Mouse (Mus musculus) forebrain, embryonic 14.5 days (tissue): ENCODE measurements at regions not wholly inside any gene's neighbourhood (a gene's known extent, or its start where the extent isn't known, plus 50 kb on each side); places are given as distances from the start of the nearest gene placed in this dataset.

Experiments used
- ATAC-seq: fragments of 200-750 bp; cut with Nextera tagmentation; 2 replicates; pipeline ENCODE4 v1.8.0; 2017; ENCODE audit warnings: mild to moderate bottlenecking, moderate library complexity
- DNase-seq: peaks from one replicate; pipeline ENCODE4 v3.0.0-alpha.2; 2015; ENCODE audit warnings: low spot score
- H3K27ac ChIP-seq: fragments of 300-500 bp; sonication (generic); 2 replicates; pipeline ENCODE4 v1.5.1; 2014; ENCODE audit warnings: low read depth, mild to moderate bottlenecking, control low read depth, low read length, moderate library complexity
- H3K27me3 ChIP-seq: fragments of 300-500 bp; sonication (generic); replicated peaks from 2 replicates; pipeline ENCODE4 v1.6.1; 2014; ENCODE audit warnings: low read length, control low read depth, mixed read lengths; ENCODE audit not compliant: control insufficient read depth, insufficient read depth
- H3K36me3 ChIP-seq: fragments of 300-500 bp; sonication (generic); 2 replicates; pipeline ENCODE4 v1.6.1; 2014; ENCODE audit warnings: low read length, control low read depth; ENCODE audit not compliant: control insufficient read depth, insufficient read depth
- H3K4me1 ChIP-seq: fragments of 300-500 bp; sonication (generic); 2 replicates; pipeline ENCODE4 v1.6.1; 2014; ENCODE audit warnings: antibody characterized with exemption, low read length, control low read depth; ENCODE audit not compliant: control insufficient read depth, insufficient read depth
- H3K4me2 ChIP-seq: fragments of 300-500 bp; sonication (generic); 2 replicates; pipeline ENCODE4 v1.6.1; 2014; ENCODE audit warnings: mild to moderate bottlenecking, control low read depth, low read length
- H3K4me3 ChIP-seq: fragments of 300-500 bp; sonication (generic); 2 replicates; pipeline ENCODE4 v1.5.1; 2014; ENCODE audit warnings: low read depth, low read length, control low read depth
- H3K9ac ChIP-seq: fragments of 300-500 bp; sonication (generic); 2 replicates; pipeline ENCODE4 v1.6.1; 2014; ENCODE audit warnings: mild to moderate bottlenecking, low read length, control low read depth, moderate library complexity
- H3K9me3 ChIP-seq: fragments of 300-500 bp; sonication (generic); replicated peaks from 2 replicates; pipeline ENCODE4 v1.6.1; 2016; ENCODE audit warnings: low read length, control low read depth, mixed read lengths; ENCODE audit not compliant: control insufficient read depth
- WGBS: fragments of 180-500 bp; shearing (Covaris S2); extraction: QIAGEN DNeasy Blood & Tissue Kit; methylation state at CpG from one replicate; pipeline ENCODE4 v1.1.7; 2014; 5-methylcytosine and 5-hydroxymethylcytosine counted together

DNA sequence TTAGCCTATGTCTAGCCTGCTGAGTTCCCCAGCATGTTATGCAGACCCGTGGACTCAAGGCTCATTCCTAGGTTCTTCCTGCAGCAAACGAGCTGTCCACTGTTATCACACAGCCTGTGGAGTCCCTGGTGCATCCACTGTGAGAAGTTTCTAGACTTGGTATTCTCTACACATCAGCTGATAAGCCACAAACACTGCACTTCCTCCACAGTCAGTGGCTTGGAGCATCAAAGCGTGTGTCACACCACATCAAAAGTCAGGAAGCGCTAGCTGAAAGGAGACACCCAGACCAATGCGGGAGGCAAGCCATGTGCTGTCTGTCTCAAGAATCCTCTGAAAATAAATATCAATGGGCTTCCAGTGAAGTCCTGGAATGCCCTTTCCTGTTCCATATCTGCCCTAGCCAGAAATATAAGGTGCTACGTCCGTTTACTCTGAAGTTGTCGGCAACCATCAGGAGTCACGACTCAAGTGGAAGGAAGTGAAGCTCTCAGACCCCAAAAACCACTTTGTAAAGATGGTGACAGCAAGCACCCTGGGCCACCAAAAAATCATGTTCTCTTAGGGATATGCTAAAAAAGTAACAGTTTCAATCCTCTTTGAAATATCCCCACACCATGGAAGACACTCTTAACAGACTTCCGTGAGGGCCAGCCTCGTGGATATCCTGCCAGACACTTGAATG lies 227.7 kb downstream of the Adgrl2 start:
- no peaks in the 10 kb centered on the region for H3K27me3 ChIP-seq
- H3K36me3 ChIP-seq = no peaks in the 10 kb centered on the region
- H3K9me3 ChIP-seq = no peaks in the 10 kb centered on the region
- DNase-seq (no peak), ATAC-seq (no peak)
- no peak overlapping the region for H3K9ac ChIP-seq
- H3K27ac ChIP-seq = no peak overlapping the region
- 83% methylated on average over 11 of the region's 11 CpGs for whole genome bisulfite sequencing
- no peak overlapping the region for H3K4me3 ChIP-seq
- no peak overlapping the region for H3K4me2 ChIP-seq
- H3K4me1 ChIP-seq = no peaks in the 10 kb centered on the region

DNA sequence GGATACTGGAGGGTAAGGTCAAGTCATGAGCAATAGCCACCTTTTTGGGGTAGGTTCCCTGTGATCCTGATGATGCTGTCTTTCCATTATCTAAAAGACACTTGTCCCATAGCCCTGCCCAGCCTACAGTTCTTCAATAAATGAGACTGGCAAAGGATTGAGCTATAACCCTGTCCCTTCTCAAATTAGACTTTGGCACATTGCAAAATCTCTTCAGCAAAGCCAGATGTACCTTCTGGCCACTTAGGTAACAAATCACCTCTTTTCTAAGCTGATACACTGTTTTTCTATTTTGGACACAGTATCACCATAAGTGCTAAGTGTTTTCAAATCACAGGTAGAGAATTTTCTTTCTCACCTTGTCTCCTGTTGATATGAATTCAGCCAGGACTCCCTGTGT lies 228.8 kb downstream of the Adgrl2 start:
- Histone ChIP-seq H3K9ac (no peak overlapping the region), H3K27ac (no peak overlapping the region), H3K4me2 (no peak overlapping the region), H3K4me3 (no peak overlapping the region), H3K4me1 (no peaks in the 10 kb centered on the region), H3K9me3 (no peaks in the 10 kb centered on the region), H3K36me3 (no peaks in the 10 kb centered on the region), H3K27me3 (no peaks in the 10 kb centered on the region)
- ATAC-seq = no peak
- no peak for DNase-seq

DNA sequence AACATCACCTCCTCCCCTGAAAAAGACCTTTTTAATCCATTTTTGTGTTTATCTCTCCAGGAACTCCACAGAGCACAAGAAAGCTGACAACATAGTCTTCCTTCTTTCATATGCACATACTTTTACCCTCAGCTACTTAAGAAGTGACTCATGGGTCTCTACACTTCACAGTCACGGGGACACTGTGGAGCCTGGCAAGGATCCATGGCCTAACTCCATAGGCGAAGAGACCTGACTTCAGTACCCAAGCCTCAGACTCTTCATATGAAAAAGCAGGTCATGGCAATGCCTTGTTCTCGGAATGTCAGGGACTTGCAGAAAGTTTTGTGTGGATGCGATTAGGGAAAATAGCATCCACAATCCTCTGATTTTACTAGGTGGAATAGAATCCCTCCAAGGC lies 230.9 kb downstream of the Adgrl2 start:
- Histone ChIP-seq H3K9ac (no peak overlapping the region), H3K4me3 (no peak overlapping the region), H3K36me3 (no peaks in the 10 kb centered on the region), H3K4me1 (no peaks in the 10 kb centered on the region), H3K27ac (no peak overlapping the region), H3K4me2 (no peak overlapping the region), H3K9me3 (no peaks in the 10 kb centered on the region), H3K27me3 (no peaks in the 10 kb centered on the region)
- ATAC-seq (no peak), DNase-seq (no peak)
- 92% methylated on average over 4 of the region's 4 CpGs for WGBS

DNA sequence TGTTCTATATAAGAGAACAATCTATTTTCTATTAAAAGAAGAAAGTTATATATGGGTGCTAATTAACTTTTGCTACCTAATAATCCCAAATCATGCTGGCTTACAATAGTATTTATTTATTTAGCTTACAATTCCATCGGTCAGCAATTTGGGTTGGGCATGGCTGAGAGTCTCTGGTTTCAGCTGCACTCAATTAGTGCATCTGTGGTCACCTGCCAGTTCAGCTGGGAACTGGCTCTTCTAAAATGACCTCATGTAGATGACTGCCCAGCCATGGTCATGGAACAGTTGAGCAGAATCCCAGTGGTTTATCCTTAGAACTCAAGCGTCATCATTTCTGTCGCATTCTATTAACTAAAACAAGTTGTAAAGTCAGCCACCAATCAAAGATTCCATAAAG lies 244.1 kb downstream of the Adgrl2 start:
- no peaks in the 10 kb centered on the region for H3K27me3 ChIP-seq
- DNase-seq (no peak), ATAC-seq (no peak)
- H3K4me3 ChIP-seq = no peak overlapping the region
- H3K27ac ChIP-seq = no peak overlapping the region
- no peaks in the 10 kb centered on the region for H3K4me1 ChIP-seq
- 93% methylated on average over 3 of the region's 3 CpGs for WGBS
- H3K9me3 ChIP-seq = no peaks in the 10 kb centered on the region
- H3K4me2 ChIP-seq = no peak overlapping the region
- no peak overlapping the region for H3K9ac ChIP-seq
- no peaks in the 10 kb centered on the region for H3K36me3 ChIP-seq

DNA sequence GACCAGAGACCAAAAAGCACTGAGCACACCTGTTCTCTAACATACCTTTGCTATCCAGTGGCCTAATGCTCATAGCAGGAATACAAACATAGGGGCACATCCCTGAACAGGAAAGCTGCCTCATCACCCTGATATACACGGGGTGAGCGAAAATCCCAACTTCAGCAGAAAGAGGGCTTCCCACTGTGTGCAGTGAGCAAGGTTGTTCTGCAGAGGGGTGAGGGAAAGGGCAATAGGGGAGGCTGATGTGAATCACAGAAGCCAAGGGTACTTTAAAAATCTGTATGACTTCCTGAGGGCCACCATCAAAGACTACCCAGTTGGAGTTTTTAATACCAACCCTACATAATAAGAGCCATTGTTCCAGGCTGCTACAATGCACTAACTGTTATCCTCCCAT lies 245.7 kb downstream of the Adgrl2 start:
- H3K4me1 ChIP-seq = no peaks in the 10 kb centered on the region
- no peak overlapping the region for H3K4me3 ChIP-seq
- no peak overlapping the region for H3K4me2 ChIP-seq
- ATAC-seq = no peak
- no peaks in the 10 kb centered on the region for H3K9me3 ChIP-seq
- 32% methylated on average over 2 of the region's 2 CpGs for WGBS
- no peak overlapping the region for H3K27ac ChIP-seq
- no peak overlapping the region for H3K9ac ChIP-seq
- no peaks in the 10 kb centered on the region for H3K36me3 ChIP-seq
- DNase-seq = no peak
- H3K27me3 ChIP-seq = no peaks in the 10 kb centered on the region

DNA sequence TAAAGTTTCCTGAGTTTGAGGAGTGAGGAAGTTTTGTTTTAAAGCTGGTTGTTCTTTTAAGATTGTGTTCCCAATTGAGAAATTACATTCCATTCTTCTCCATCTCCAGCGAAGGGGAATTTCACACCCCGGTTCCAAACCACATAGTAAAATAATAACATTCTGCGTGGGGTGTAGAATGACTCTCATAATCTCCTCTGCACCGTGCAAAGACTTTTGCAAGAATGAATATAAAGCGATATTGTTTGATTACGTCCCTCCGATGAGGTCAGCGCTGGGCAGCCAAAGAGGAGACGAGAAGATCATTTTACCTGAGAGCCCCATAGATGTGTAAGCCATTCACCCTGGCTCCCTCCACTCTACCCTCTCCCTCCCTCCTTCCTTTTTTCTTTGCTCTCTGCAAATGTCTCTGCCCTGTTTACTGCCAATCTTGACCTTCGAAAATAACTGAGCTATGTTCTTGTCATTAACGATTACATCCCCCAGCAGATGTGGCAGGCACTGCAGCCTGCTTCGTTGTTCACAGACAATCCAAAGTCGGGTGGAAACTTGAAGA lies 256.1 kb downstream of the Adgrl2 start:
- WGBS = 66% methylated on average over 13 of the region's 13 CpGs
- H3K27me3 ChIP-seq = no peaks in the 10 kb centered on the region
- H3K9ac ChIP-seq = no peak overlapping the region
- DNase-seq = no peak
- no peak overlapping the region for H3K4me3 ChIP-seq
- ATAC-seq = no peak
- no peaks in the 10 kb centered on the region for H3K36me3 ChIP-seq
- peaks cover 4% of the 10 kb centered on the region; the same call in 1 of the 2 replicates for H3K4me1 ChIP-seq
- H3K9me3 ChIP-seq = no peaks in the 10 kb centered on the region
- no peak overlapping the region for H3K27ac ChIP-seq
- no peak overlapping the region for H3K4me2 ChIP-seq

DNA sequence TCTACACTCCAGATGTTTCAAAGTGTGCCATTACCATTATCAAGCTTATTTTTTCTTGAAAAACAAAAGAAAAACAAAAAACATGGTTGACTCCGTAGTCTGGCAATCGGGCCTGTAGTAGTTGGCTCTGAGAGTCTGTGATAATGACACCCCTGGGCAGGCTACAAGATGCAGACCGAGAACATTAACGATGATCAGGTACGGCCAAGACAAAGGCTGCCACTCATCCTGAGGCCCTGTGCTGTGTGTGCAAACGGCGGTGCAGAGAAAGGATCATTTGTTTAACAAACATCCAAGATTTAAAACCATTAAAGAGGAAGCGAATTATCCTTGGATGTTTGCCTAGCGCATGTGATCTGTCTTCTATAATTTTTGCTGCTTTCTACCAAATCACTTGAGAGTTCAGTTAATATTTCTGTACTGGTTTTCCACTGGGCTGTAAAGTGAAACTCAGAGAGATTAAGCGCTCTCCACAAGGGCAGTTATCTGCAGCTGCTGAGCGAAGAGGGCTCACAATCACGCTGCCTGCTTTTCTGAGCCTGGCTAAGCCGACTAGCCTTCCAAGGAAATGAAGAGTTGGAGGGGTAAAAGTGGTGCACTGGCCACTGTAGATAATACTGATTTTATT lies 257.0 kb downstream of the Adgrl2 start:
- Histone ChIP-seq H3K4me1 (peaks cover 4% of the 10 kb centered on the region; the same call in 1 of the 2 replicates), H3K36me3 (no peaks in the 10 kb centered on the region), H3K9me3 (no peaks in the 10 kb centered on the region), H3K4me2 (peak overlapping the region; percentile 19; the same call in 1 of the 2 replicates), H3K9ac (peak overlapping the region; percentile 21; the same call in 1 of the 2 replicates), H3K27ac (no peak overlapping the region), H3K27me3 (no peaks in the 10 kb centered on the region), H3K4me3 (no peak overlapping the region)
- ATAC-seq (no peak; the same call in none of the 2 replicates), DNase-seq (peak; percentile 34)
- 30% methylated on average over 13 of the region's 13 CpGs for WGBS

DNA sequence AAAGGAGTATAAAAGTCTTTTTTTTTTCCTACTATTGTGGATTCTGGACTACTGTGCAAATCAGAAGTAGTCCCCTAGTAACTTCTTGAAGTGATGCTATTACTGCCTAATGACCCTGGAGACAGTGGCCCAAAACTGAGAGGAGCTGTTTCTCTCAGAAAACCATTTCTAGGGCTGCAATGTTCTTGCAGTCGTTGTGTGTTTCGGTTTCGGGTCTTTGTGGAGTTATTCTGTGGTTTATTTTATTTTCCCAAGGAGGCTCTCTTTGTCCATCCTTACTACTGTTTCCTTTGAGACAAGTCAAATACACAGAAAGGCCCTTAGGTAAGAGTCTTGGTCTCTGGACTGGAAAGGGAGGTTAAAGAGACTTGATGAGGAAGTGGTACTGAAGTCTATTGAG lies 258.9 kb downstream of the Adgrl2 start:
- WGBS = 94% methylated on average over 3 of the region's 3 CpGs
- Histone ChIP-seq H3K4me2 (no peak overlapping the region), H3K4me1 (peaks cover 4% of the 10 kb centered on the region; the same call in 1 of the 2 replicates), H3K27me3 (no peaks in the 10 kb centered on the region), H3K36me3 (no peaks in the 10 kb centered on the region), H3K9ac (no peak overlapping the region), H3K9me3 (no peaks in the 10 kb centered on the region), H3K27ac (no peak overlapping the region), H3K4me3 (no peak overlapping the region)
- DNase-seq (no peak), ATAC-seq (no peak)

DNA sequence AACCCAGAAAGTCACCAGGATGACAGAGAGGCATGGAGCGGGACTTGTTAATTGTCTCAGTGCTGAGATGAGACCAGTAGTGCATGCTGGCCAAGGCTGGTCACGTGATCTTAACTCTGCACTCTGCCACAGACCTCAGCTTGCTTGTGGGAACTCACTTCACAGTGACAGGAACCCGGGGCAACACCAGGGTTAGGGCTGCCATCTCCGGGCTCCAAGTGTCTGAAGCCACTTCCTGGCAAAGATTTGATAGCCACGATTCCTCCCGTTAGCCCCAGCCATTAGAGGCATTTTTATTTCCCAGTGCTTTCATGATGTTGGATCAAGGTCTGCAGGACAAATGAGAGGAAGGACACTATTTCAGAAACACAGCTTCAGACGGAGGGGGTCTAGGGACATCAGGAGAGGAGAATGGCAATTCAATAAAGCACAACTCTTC lies 261.1 kb downstream of the Adgrl2 start:
- ATAC-seq (no peak), DNase-seq (no peak)
- H3K4me3 ChIP-seq = no peak overlapping the region
- H3K27me3 ChIP-seq = no peaks in the 10 kb centered on the region
- no peak overlapping the region for H3K9ac ChIP-seq
- H3K9me3 ChIP-seq = no peaks in the 10 kb centered on the region
- no peak overlapping the region for H3K27ac ChIP-seq
- H3K4me1 ChIP-seq = peaks cover 4% of the 10 kb centered on the region; the same call in 1 of the 2 replicates
- WGBS = 85% methylated on average over 7 of the region's 7 CpGs
- H3K4me2 ChIP-seq = no peak overlapping the region
- no peaks in the 10 kb centered on the region for H3K36me3 ChIP-seq
